Mouse (Mus musculus) CH12.LX (cell line): ENCODE measurements at regions not wholly inside any gene's neighbourhood (a gene's known extent, or its start where the extent isn't known, plus 50 kb on each side); places are given as distances from the start of the nearest gene placed in this dataset.

ENCODE experiments used
- CTCF ChIP-seq, 2 experiments: IDR thresholded peaks in 1 of 2; conservative IDR thresholded peaks in 1 of 2; 2 replicates each; pipeline ENCODE4 v1.5.1; 2011 to 2012; ENCODE audit warnings: low read depth in 2 of 2, low read length in 2 of 2, improper control_type of control experiment in 1 of 2, inconsistent platforms in 1 of 2, mild to moderate bottlenecking in 1 of 2, moderate library complexity in 1 of 2
- ELF1 ChIP-seq: IDR thresholded peaks from 2 replicates; pipeline ENCODE4 v1.6.1; 2014; ENCODE audit warnings: low read depth, mild to moderate bottlenecking, inconsistent platforms, low read length, improper control_type of control experiment
- GABPA ChIP-seq: IDR thresholded peaks from 2 replicates; pipeline ENCODE4 v1.6.1; 2012; ENCODE audit warnings: low read depth, low read length, improper control_type of control experiment, inconsistent platforms; ENCODE audit not compliant: insufficient replicate concordance
- JUND ChIP-seq: conservative IDR thresholded peaks from 2 replicates; pipeline ENCODE4 v1.6.1; 2011; ENCODE audit warnings: low read depth, low read length, improper control_type of control experiment
- POLR2A ChIP-seq: IDR thresholded peaks from 2 replicates; pipeline ENCODE4 v1.6.1; 2011; ENCODE audit warnings: low read depth, mild to moderate bottlenecking, improper control_type of control experiment, low read length
- SMC3 ChIP-seq: IDR thresholded peaks from 2 replicates; pipeline ENCODE4 v1.6.1; 2011; ENCODE audit warnings: low read depth, low read length, improper control_type of control experiment

DNA sequence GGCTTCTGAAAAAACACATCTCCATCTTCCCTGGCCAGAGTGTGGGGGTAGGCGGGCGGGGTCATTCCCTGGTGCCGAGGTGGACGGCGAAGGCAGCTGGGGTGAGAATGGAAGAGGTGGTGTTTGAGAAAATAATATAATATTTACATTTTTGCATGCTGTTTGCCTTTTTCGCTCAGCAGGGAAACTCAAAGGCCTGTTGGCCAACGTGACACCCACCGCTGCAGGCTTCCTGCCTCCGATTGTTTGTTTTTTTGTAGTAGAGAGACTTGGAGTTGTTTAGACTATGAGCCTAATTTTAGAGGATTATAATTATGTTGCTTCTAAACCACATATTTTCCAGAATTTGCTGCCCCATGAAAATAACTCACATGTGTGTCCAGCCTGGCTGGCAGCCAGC lies 147.2 kb upstream of the Irx3 start:
- no peak for TF ChIP-seq JUND
- TF ChIP-seq CTCF (conservative IDR thresholded peaks at IDR 0.05 in 1 of 2, IDR thresholded peaks at IDR 0.05 in 1 of 2; ENCODE audit: low read depth in 2 of 2, low read length in 2 of 2): no peak
- no peak for TF ChIP-seq ELF1
- no peak for TF ChIP-seq POLR2A
- TF ChIP-seq GABPA: no peak
- no peak for TF ChIP-seq SMC3
